Mouse (Mus musculus) bone marrow, adult 2 months (tissue): Measurements from ENCODE around the gene Ahsg.

Experiments used
- CTCF ChIP-seq: fragments of 200-500 bp; IDR thresholded peaks from 2 replicates; pipeline ENCODE4 v1.5.1; 2011; ENCODE audit warnings: low read length, control low read depth; ENCODE audit not compliant: control insufficient read depth, insufficient read depth
- POLR2A ChIP-seq: fragments of 200-500 bp; IDR thresholded peaks from 2 replicates; pipeline ENCODE4 v1.6.1; 2011; ENCODE audit warnings: low read depth, mild to moderate bottlenecking, control low read depth, low read length, borderline replicate concordance; ENCODE audit not compliant: control insufficient read depth

DNA sequence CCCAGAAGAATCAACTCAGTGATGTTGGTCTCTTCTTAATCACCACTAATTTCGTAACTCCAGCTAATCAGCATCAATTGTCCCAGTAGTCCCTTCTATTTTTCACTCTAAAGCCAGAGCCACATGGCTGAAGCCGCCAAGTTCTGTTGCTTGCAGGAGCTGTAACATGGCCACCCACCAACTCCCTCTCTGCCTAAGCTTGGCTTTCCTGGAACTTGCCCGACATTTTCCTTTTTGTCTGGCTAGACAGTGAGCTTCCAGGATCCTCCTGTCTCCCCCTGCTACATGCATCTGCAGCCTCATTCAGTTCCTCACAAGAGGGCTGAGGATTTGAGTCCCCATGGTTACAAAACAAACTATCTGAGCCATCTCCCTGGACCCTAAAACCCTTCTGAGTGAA is 20.9 kb downstream of the Ahsg start:
- no peak for TF ChIP-seq CTCF
- no peak for TF ChIP-seq POLR2A
